Mouse (Mus musculus) urinary bladder, postnatal 25 days (tissue): ENCODE measurements at regions not wholly inside any gene's neighbourhood (a gene's known extent, or its start where the extent isn't known, plus 50 kb on each side); places are given as distances from the start of the nearest gene placed in this dataset.

Experiments used
- DNase-seq: peaks from one replicate; pipeline ENCODE4 v3.0.0; 2022; ENCODE audit warnings: low spot score

DNA sequence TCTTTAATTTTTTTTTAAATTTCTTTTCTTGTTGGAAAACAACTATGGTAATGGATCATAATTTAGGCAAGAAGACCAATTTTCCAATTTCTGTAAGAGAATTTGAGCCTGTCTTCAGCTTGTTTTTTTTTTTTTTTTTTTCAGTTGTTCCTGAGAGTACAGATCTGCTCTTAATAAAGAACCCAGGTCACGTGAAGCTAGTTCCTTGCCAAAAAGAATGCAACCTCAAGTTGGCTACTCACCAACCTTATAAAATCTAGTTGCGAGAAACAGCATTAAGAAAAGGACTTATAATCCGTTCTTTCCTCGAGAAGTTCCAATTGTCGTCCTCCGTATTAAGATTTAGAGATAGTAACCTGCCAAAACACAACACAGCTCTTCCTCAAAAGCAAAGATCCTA lies 58.3 kb upstream of the Intu start:
- no peak for DNase-seq

DNA sequence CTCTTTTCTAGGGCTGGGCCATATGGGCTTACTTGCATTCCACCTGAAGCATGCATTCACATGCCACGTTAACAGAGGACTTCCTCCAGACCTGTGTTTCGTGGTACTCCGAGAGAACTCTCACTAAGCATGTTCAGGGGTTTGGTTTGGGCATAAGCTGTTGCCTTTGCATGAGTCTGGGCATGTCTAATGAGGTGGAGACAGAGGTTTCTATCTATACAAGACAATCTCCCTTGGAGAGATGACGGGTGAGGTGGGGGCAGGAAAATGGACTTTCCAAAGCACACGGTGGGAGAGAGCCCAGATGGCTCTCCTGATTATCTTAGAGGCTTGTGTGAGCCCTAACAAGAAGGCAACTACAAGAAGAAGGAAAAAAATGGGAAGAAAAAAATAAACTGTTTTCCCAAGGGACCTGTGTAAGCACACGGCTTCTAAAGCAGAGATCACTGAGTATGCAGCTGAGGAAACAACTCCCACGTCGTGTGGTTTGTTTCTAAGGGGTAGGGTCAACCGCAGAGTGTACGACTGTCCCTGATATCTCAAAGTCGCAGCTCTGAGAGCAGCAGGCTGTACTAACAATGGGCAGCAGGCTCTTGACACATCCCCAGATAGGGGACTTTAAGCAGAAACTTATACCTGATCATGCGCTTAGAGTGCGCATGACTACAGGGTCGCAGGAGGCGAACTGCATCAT lies 50.7 kb upstream of the Intu start:
- no peak for DNase-seq
